Mouse (Mus musculus) MEL (cell line): ENCODE data around the gene Aldh1a3. TPM values are rescaled to one million over a fixed set of nuclear protein-coding genes. Genes with fewer than 3 reads are reported as not detected.

Experiments used
- DNase-seq: peaks from one replicate; pipeline ENCODE4 v3.0.0; 2011; ENCODE audit warnings: low read depth, low spot score
- H3K27ac ChIP-seq: 2 replicates; pipeline ENCODE4 v1.5.1; 2012; ENCODE audit warnings: low read depth, mild to moderate bottlenecking, control low read depth, low read length, moderate library complexity; ENCODE audit not compliant: control insufficient read depth
- H3K27me3 ChIP-seq, 2 experiments: fragments of 150-350 bp in 1 of 2; sonication (generic) in 1 of 2; 2 replicates each; pipeline ENCODE4 v1.6.1; 2012; ENCODE audit warnings: low read length in 2 of 2, mild to moderate bottlenecking in 2 of 2, improper control_type of control experiment in 1 of 2, moderate library complexity in 1 of 2; ENCODE audit not compliant: insufficient read depth in 2 of 2, control insufficient read depth in 1 of 2
- H3K36me3 ChIP-seq, 2 experiments: 2 replicates each; pipeline ENCODE4 v1.6.1; 2012 to 2014; ENCODE audit warnings: low read length in 2 of 2, improper control_type of control experiment in 1 of 2, inconsistent platforms in 1 of 2, mild to moderate bottlenecking in 1 of 2; ENCODE audit not compliant: insufficient read depth in 2 of 2, control insufficient read depth in 1 of 2
- H3K4me1 ChIP-seq, 2 experiments: fragments of 150-350 bp in 1 of 2; sonication (generic) in 1 of 2; 2 replicates each; pipeline ENCODE4 v1.6.1; 2012; ENCODE audit warnings: low read length in 2 of 2, improper control_type of control experiment in 1 of 2, mild to moderate bottlenecking in 1 of 2; ENCODE audit not compliant: insufficient read depth in 2 of 2, control insufficient read depth in 1 of 2
- H3K4me3 ChIP-seq, 2 experiments: fragments of 150-350 bp in 1 of 2; sonication (generic) in 1 of 2; 2 replicates each; pipeline ENCODE4 v1.5.1; 2012; ENCODE audit warnings: low read depth in 2 of 2, low read length in 2 of 2, mild to moderate bottlenecking in 2 of 2, moderate library complexity in 2 of 2, control low read depth in 1 of 2, improper control_type of control experiment in 1 of 2; ENCODE audit not compliant: control insufficient read depth in 1 of 2, insufficient read depth in 1 of 2
- H3K79me2 ChIP-seq: 2 replicates; pipeline ENCODE4 v1.6.1; 2012; ENCODE audit warnings: mild to moderate bottlenecking, low read length, moderate library complexity; ENCODE audit not compliant: control insufficient read depth, poor library complexity, insufficient read depth
- H3K9ac ChIP-seq: 2 replicates; pipeline ENCODE4 v1.6.1; 2012; ENCODE audit warnings: low read depth, mild to moderate bottlenecking, control low read depth, low read length, moderate library complexity; ENCODE audit not compliant: control insufficient read depth, poor library complexity, severe bottlenecking
- H3K9me3 ChIP-seq: fragments of 150-350 bp; sonication (generic); replicated peaks from 2 replicates; pipeline ENCODE4 v1.6.1; 2012; ENCODE audit warnings: mild to moderate bottlenecking, low read length, improper control_type of control experiment, moderate library complexity; ENCODE audit not compliant: insufficient read depth
- CHD2 ChIP-seq: IDR thresholded peaks from 2 replicates; pipeline ENCODE4 v1.6.1; 2011; ENCODE audit warnings: low read length, improper control_type of control experiment
- CTCF ChIP-seq, 3 experiments: IDR thresholded peaks in 2 of 3; conservative IDR thresholded peaks in 1 of 3; 2 replicates each; pipeline ENCODE4 v1.5.1; 2011 to 2012; ENCODE audit warnings: low read length in 3 of 3, low read depth in 2 of 3, mild to moderate bottlenecking in 2 of 3, improper control_type of control experiment in 1 of 3, inconsistent platforms in 1 of 3, mixed read lengths in 1 of 3, moderate library complexity in 1 of 3; ENCODE audit not compliant: control insufficient read depth in 1 of 3, insufficient read depth in 1 of 3, poor library complexity in 1 of 3, severe bottlenecking in 1 of 3
- E2F4 ChIP-seq: IDR thresholded peaks from 2 replicates; pipeline ENCODE4 v1.6.1; 2011; ENCODE audit warnings: low read depth, low read length, improper control_type of control experiment, borderline replicate concordance
- ELF1 ChIP-seq: IDR thresholded peaks from 2 replicates; pipeline ENCODE4 v1.6.1; 2014; ENCODE audit warnings: low read depth, mild to moderate bottlenecking, inconsistent platforms, low read length, improper control_type of control experiment, moderate library complexity
- EP300 ChIP-seq, 2 experiments: IDR thresholded peaks; 2 replicates each; pipeline ENCODE4 v1.6.1; 2011; ENCODE audit warnings: improper control_type of control experiment in 2 of 2, low read length in 2 of 2, low read depth in 1 of 2, mild to moderate bottlenecking in 1 of 2
- ETS1 ChIP-seq: IDR thresholded peaks from 2 replicates; pipeline ENCODE4 v1.6.1; 2012; ENCODE audit warnings: low read depth, mild to moderate bottlenecking, inconsistent platforms, low read length, improper control_type of control experiment, moderate library complexity
- MAX ChIP-seq: IDR thresholded peaks from 2 replicates; pipeline ENCODE4 v1.6.1; 2011; ENCODE audit warnings: low read length, improper control_type of control experiment
- MYB ChIP-seq: IDR thresholded peaks from 2 replicates; pipeline ENCODE4 v1.6.1; 2011; ENCODE audit warnings: mild to moderate bottlenecking, low read depth, low read length, improper control_type of control experiment
- MYC ChIP-seq: IDR thresholded peaks from 2 replicates; pipeline ENCODE4 v1.6.1; 2011; ENCODE audit warnings: low read depth, mild to moderate bottlenecking, low read length, improper control_type of control experiment, moderate library complexity
- NRF1 ChIP-seq: IDR thresholded peaks from 2 replicates; pipeline ENCODE4 v1.6.1; 2014; ENCODE audit warnings: low read depth, mild to moderate bottlenecking, inconsistent platforms, low read length, improper control_type of control experiment, moderate library complexity; ENCODE audit not compliant: poor library complexity, insufficient read depth, severe bottlenecking
- POLR2A ChIP-seq, 2 experiments: IDR thresholded peaks; 2 replicates each; pipeline ENCODE4 v1.6.1; 2011 to 2012; ENCODE audit warnings: low read length in 2 of 2, mild to moderate bottlenecking in 2 of 2, control low read depth in 1 of 2, improper control_type of control experiment in 1 of 2, low read depth in 1 of 2, moderate library complexity in 1 of 2; ENCODE audit not compliant: control insufficient read depth in 1 of 2, insufficient read depth in 1 of 2, poor library complexity in 1 of 2
- POLR2AphosphoS2 ChIP-seq: IDR thresholded peaks from 2 replicates; pipeline ENCODE4 v1.6.1; 2011; ENCODE audit warnings: low read length, improper control_type of control experiment
- POLR2AphosphoS5 ChIP-seq: IDR thresholded peaks from 2 replicates; pipeline ENCODE4 v1.6.1; 2012; ENCODE audit warnings: low read depth, borderline replicate concordance, mild to moderate bottlenecking, inconsistent platforms, low read length, moderate library complexity, mixed read lengths
- RAD21 ChIP-seq: IDR thresholded peaks from 2 replicates; pipeline ENCODE4 v1.6.1; 2011; ENCODE audit warnings: mild to moderate bottlenecking, low read depth, low read length, improper control_type of control experiment
- RCOR1 ChIP-seq: IDR thresholded peaks from 2 replicates; pipeline ENCODE4 v1.6.1; 2012; ENCODE audit warnings: low read depth, mild to moderate bottlenecking, inconsistent platforms, low read length, improper control_type of control experiment
- SIN3A ChIP-seq: IDR thresholded peaks from 2 replicates; pipeline ENCODE4 v1.6.1; 2012; ENCODE audit warnings: low read length, improper control_type of control experiment, inconsistent platforms
- TAL1 ChIP-seq: IDR thresholded peaks from 2 replicates; pipeline ENCODE4 v1.6.1; 2012; ENCODE audit warnings: mild to moderate bottlenecking, inconsistent platforms, low read length, moderate library complexity, mixed read lengths
- TCF12 ChIP-seq: IDR thresholded peaks from 2 replicates; pipeline ENCODE4 v1.6.1; 2014; ENCODE audit warnings: low read depth, mild to moderate bottlenecking, inconsistent platforms, low read length, improper control_type of control experiment, moderate library complexity
- UBTF ChIP-seq: IDR thresholded peaks from 2 replicates; pipeline ENCODE4 v1.6.1; 2012; ENCODE audit warnings: low read depth, mild to moderate bottlenecking, inconsistent platforms, low read length, improper control_type of control experiment, moderate library complexity, borderline replicate concordance; ENCODE audit not compliant: insufficient read depth
- ZC3H11A ChIP-seq: IDR thresholded peaks from 2 replicates; pipeline ENCODE4 v1.6.1; 2012; ENCODE audit warnings: low read depth, mild to moderate bottlenecking, inconsistent platforms, low read length, improper control_type of control experiment
- ZMIZ1 ChIP-seq: IDR thresholded peaks from 2 replicates; pipeline ENCODE4 v1.6.1; 2012; ENCODE audit warnings: low read depth, mild to moderate bottlenecking, inconsistent platforms, low read length, improper control_type of control experiment, moderate library complexity
- polyA plus RNA-seq, 2 experiments: library from polyadenylated mRNA; stranded (reverse) in 1 of 2; unstranded in 1 of 2; fragments of >175 nt in 1 of 2; fragments of >200 nt in 1 of 2; gene quantifications; 2 replicates each; pipeline versions ENCODE4 v1.2.1 to v1.2.4; 2012; ENCODE audit warnings: low replicate concordance in 2 of 2, low read depth in 1 of 2; ENCODE audit not compliant: insufficient read length in 2 of 2, insufficient read depth in 1 of 2, missing spikeins in 1 of 2
- total RNA-seq: library from RNA; depleted of rRNA; stranded (reverse); fragments of 300-350 nt; gene quantifications from 2 replicates; pipeline ENCODE4 v1.2.3, GENCODE M21; 2012

Aldh1a3 gene
- total and polyA plus RNA-seq, 3 experiments = 13.4 to 43.4 TPM; not detected in 1

- no peaks in the 10 kb centered on the region for H3K4me1 ChIP-seq
- H3K9ac ChIP-seq = no peak overlapping the region
- H3K27ac ChIP-seq = no peak overlapping the region
- H3K27me3 ChIP-seq = peaks cover 2 to 7% of the 10 kb centered on the region in 2 experiments; a peak in 3 of 4 replicates
- no peaks in the 10 kb centered on the region for H3K9me3 ChIP-seq
- H3K36me3 ChIP-seq = no peaks in the 10 kb centered on the region
- no peak for TF ChIP-seq CHD2
- no peak for TF ChIP-seq RCOR1
- TF ChIP-seq TAL1 = no peak
- TF ChIP-seq SIN3A = no peak
- TF ChIP-seq TCF12 = no peak
- no peak overlapping the region for H3K4me3 ChIP-seq
- no peak for DNase-seq
- H3K79me2 ChIP-seq = no peaks in the 10 kb centered on the region
Observed at GRCm38 (mm10) chr7:66404141-66404540, 23.2 kb downstream of the Aldh1a3 start.

GRCm38 (mm10) chr7:66402876-66403275 lies 24.4 kb downstream of the Aldh1a3 start:
- no peaks in the 10 kb centered on the region for H3K36me3 ChIP-seq
- H3K27me3 ChIP-seq = peaks cover 2 to 7% of the 10 kb centered on the region in 2 experiments; a peak in 3 of 4 replicates
- no peaks in the 10 kb centered on the region for H3K79me2 ChIP-seq
- TF ChIP-seq MAX = no peak
- no peak for TF ChIP-seq POLR2AphosphoS2
- TF ChIP-seq E2F4 = no peak
- no peak for TF ChIP-seq POLR2AphosphoS5
- no peak for TF ChIP-seq MYB
- no peak for TF ChIP-seq SIN3A
- no peak for TF ChIP-seq ZC3H11A
- no peak for TF ChIP-seq POLR2A (IDR thresholded peaks at IDR 0.05; ENCODE audit: control insufficient read depth in 1 of 2, insufficient read depth in 1 of 2, low read depth in 1 of 2, low read length in 2 of 2, poor library complexity in 1 of 2)
- no peak for TF ChIP-seq UBTF
- no peak for TF ChIP-seq TCF12
- TF ChIP-seq ZMIZ1 = no peak
- TF ChIP-seq RCOR1 = no peak
- no peak overlapping the region for H3K4me3 ChIP-seq
- no peak overlapping the region for H3K27ac ChIP-seq
- no peak for DNase-seq
- H3K9ac ChIP-seq = no peak overlapping the region
- no peaks in the 10 kb centered on the region for H3K4me1 ChIP-seq
- H3K9me3 ChIP-seq = no peaks in the 10 kb centered on the region

- no peak for DNase-seq
- Histone ChIP-seq H3K36me3 (no peaks in the 10 kb centered on the region), H3K9me3 (no peaks in the 10 kb centered on the region), H3K79me2 (no peaks in the 10 kb centered on the region), H3K27me3 (peaks cover 2 to 7% of the 10 kb centered on the region in 2 experiments; a peak in 3 of 4 replicates), H3K27ac (no peak overlapping the region), H3K4me3 (no peak overlapping the region), H3K4me1 (no peaks in the 10 kb centered on the region), H3K9ac (no peak overlapping the region)
- no peak for TF ChIP-seq RAD21
- TF ChIP-seq EP300 (IDR thresholded peaks at IDR 0.05; ENCODE audit: low read depth in 1 of 2, low read length in 2 of 2) = no peak
- no peak for TF ChIP-seq MAX
- no peak for TF ChIP-seq UBTF
- TF ChIP-seq NRF1 = no peak
- TF ChIP-seq POLR2A (IDR thresholded peaks at IDR 0.05; ENCODE audit: control insufficient read depth in 1 of 2, insufficient read depth in 1 of 2, low read depth in 1 of 2, low read length in 2 of 2, poor library complexity in 1 of 2) = no peak
- no peak for TF ChIP-seq ELF1
- TF ChIP-seq MYC = no peak
- TF ChIP-seq E2F4 = no peak
- no peak for TF ChIP-seq ETS1
- no peak for TF ChIP-seq CTCF (IDR thresholded peaks at IDR 0.05 in 2 of 3, conservative IDR thresholded peaks at IDR 0.05 in 1 of 3; ENCODE audit: control insufficient read depth in 1 of 3, insufficient read depth in 1 of 3, low read depth in 2 of 3, low read length in 3 of 3, poor library complexity in 1 of 3, severe bottlenecking in 1 of 3)
Observed at GRCm38 (mm10) chr7:66401605-66402004, 25.7 kb downstream of the Aldh1a3 start.
